Mouse (Mus musculus): ENCODE results near the gene Muc5ac.

DNA sequence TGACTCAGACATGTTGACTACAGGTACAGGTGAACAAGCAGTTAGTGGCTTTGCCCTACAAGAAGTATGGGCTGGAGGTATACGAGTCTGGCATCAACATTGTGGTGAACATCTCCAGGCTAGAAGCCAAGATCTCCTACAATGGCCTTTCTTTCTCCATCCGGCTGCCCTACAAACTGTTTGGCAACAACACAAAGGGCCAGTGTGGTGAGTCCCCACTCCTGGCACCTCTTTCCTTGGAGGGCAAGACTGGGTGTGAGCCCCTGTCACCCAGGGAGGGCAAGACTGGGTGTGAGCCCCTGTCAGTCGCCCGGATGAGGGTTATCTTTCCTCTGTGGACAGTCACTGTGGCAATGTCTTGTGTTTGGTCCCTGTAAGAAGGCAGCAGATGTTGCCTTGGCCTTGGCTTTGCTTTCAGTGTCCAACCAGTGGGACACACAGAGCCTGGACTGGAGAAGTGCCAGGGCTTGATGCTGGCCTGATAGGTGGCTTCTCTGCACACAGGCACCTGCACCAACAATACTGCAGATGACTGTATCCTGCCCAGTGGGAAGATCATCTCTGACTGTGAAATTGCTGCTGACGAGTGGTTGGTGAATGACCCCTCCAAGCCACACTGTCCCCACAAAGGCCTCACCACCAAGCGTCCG is 41.2 kb upstream of the Muc5ac start:
- TF ChIP-seq POLR2A (IDR thresholded peaks at IDR 0.05; ENCODE audit: low read depth, low read length) = no peak
- TF ChIP-seq CTCF (conservative IDR thresholded peaks at IDR 0.05 in 1 of 2, IDR thresholded peaks at IDR 0.05 in 1 of 2; ENCODE audit: low read depth in 2 of 2, low read length in 2 of 2) = no peak
- TF ChIP-seq EP300 (IDR thresholded peaks at IDR 0.05; ENCODE audit: low read length) = no peak
- TF ChIP-seq E2F4 (IDR thresholded peaks at IDR 0.05; ENCODE audit: insufficient replicate concordance, low read depth, low read length) = no peak
- no peak for TF ChIP-seq TCF12 (IDR thresholded peaks at IDR 0.05; ENCODE audit: low read depth, low read length)
- TF ChIP-seq CHD2 (IDR thresholded peaks at IDR 0.05; ENCODE audit: low read length) = no peak
- no peak for TF ChIP-seq POLR2AphosphoS2 (IDR thresholded peaks at IDR 0.05; ENCODE audit: low read depth, low read length)
- no peak for TF ChIP-seq SMC3 (IDR thresholded peaks at IDR 0.05; ENCODE audit: low read depth, low read length)
- TF ChIP-seq TBP (conservative IDR thresholded peaks at IDR 0.05; ENCODE audit: low read depth, low read length) = no peak
- TF ChIP-seq USF1 (IDR thresholded peaks at IDR 0.05; ENCODE audit: low read depth, low read length) = no peak
- TF ChIP-seq MAX (IDR thresholded peaks at IDR 0.05; ENCODE audit: low read length) = no peak
- TF ChIP-seq MAFK (IDR thresholded peaks at IDR 0.05; ENCODE audit: insufficient replicate concordance, low read length) = no peak
- no peak for TF ChIP-seq CHD1 (IDR thresholded peaks at IDR 0.05; ENCODE audit: low read depth, low read length)
- no peak for TF ChIP-seq NELFE (IDR thresholded peaks at IDR 0.05; ENCODE audit: low read depth, low read length)
